ENCODE assay signal across 18 mouse cellular contexts in the genomic region with DNA sequence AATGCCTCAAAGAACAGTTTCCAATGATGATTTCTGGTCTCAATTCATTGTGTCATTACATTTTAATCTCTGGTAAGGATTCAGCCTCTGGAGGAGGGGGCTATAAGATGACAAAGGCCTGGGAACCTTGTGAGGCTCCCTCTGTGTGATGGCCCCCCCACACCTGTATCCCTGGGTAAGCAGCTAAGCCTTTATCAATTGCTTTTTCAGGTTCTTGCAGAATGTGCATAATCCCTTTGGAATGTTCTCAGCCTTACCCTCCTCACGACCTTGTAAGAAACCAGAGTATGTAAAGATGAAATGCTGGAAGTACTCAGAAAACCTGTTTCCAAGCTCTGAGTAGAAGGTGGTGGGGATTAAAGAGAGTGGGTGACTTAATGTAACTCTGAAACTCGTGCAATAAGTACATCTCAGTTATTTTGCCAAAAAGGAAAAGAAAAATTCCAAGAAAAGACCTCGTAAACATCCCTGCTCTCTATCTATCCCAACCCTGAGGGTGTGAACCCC.
DNase-seq lines count a peak whose midpoint lies in the region; ATAC-seq lines count a peak whose summit lies in the region.
"Had no signal": no experiment of that assay in that cellular context is flagged by ENCODE, and none has a peak within 500 bp of the region (broad histone marks: within the 10 kb centered on the region; RNA-seq: fewer than 3 reads in every experiment).

No protein-coding gene starts in this region.

- no peak for ATAC-seq in limb, embryonic 12.5 days (ENCODE audit: insufficient number of reproducible peaks, insufficient read depth, low FRiP score, low TSS enrichment, low read depth)
- ATAC-seq in limb, embryonic 13.5 days (ENCODE audit: low FRiP score, low read depth) = peak; percentile 64; the same call in 1 of the 2 replicates
- no peak for ATAC-seq in stomach, embryonic 16.5 days (ENCODE audit: insufficient read depth, low FRiP score)
- ATAC-seq: forebrain, embryonic 15.5 days had no signal

- no peaks in the 10 kb centered on the region for H3K36me3 ChIP-seq in limb, embryonic 12.5 days
- no peaks in the 10 kb centered on the region for H3K36me3 ChIP-seq in limb, embryonic 10.5 days
- H3K36me3 ChIP-seq in limb, embryonic 13.5 days = no peaks in the 10 kb centered on the region
- no peaks in the 10 kb centered on the region for H3K36me3 ChIP-seq in stomach, embryonic 16.5 days (ENCODE audit: control insufficient read depth, insufficient read depth, low read length)
- H3K36me3 ChIP-seq: forebrain, embryonic 15.5 days; heart, embryonic 12.5 days; hindbrain, embryonic 10.5 days had no signal

- WGBS in limb, embryonic 12.5 days = 53% methylated on average over 3 of the region's 3 CpGs
- 67% methylated on average over 3 of the region's 3 CpGs for WGBS in limb, embryonic 10.5 days
- WGBS in limb, embryonic 13.5 days = 37% methylated on average over 3 of the region's 3 CpGs
- 52% methylated on average over 3 of the region's 3 CpGs for WGBS in stomach, embryonic 16.5 days

- H3K4me3 ChIP-seq in limb, embryonic 12.5 days (replicated peaks) = no peak overlapping the region
- no peak overlapping the region for H3K4me3 ChIP-seq in limb, embryonic 10.5 days
- no peak overlapping the region for H3K4me3 ChIP-seq in limb, embryonic 13.5 days
- no peak overlapping the region for H3K4me3 ChIP-seq in stomach, embryonic 16.5 days (replicated peaks; ENCODE audit: low read length)
- H3K4me3 ChIP-seq: forebrain, embryonic 15.5 days; heart, adult 2 months; heart, embryonic 12.5 days; hindbrain, embryonic 10.5 days had no signal

- no peaks in the 10 kb centered on the region for H3K27me3 ChIP-seq in limb, embryonic 12.5 days
- H3K27me3 ChIP-seq in limb, embryonic 10.5 days (ENCODE audit: low read depth, poor library complexity, severe bottlenecking) = no peaks in the 10 kb centered on the region
- no peaks in the 10 kb centered on the region for H3K27me3 ChIP-seq in limb, embryonic 13.5 days
- no peaks in the 10 kb centered on the region for H3K27me3 ChIP-seq in stomach, embryonic 16.5 days (ENCODE audit: control insufficient read depth, insufficient read depth, low read length)
- H3K27me3 ChIP-seq: CH12.LX; forebrain, embryonic 15.5 days; heart, embryonic 12.5 days had no signal

- H3K4me2 ChIP-seq in limb, embryonic 12.5 days = no peak overlapping the region
- H3K4me2 ChIP-seq in limb, embryonic 13.5 days (replicated peaks) = no peak overlapping the region
- H3K4me2 ChIP-seq in stomach, embryonic 16.5 days (ENCODE audit: low read depth, low read length) = no peak overlapping the region
- H3K4me2 ChIP-seq: forebrain, embryonic 15.5 days; heart, embryonic 12.5 days; hindbrain, embryonic 14.5 days had no signal

- H3K9ac ChIP-seq in limb, embryonic 12.5 days (replicated peaks) = no peak overlapping the region
- no peak overlapping the region for H3K9ac ChIP-seq in limb, embryonic 13.5 days
- no peak overlapping the region for H3K9ac ChIP-seq in stomach, embryonic 16.5 days (ENCODE audit: low read length)
- H3K9ac ChIP-seq: forebrain, embryonic 15.5 days; heart, embryonic 12.5 days; hindbrain, embryonic 14.5 days had no signal

- no peak for DNase-seq in limb, embryonic 10.5 days (ENCODE audit: low spot score)
- peak; percentile 7 for DNase-seq in 3T3-L1 (ENCODE audit: low read depth, low spot score)
- no peak for DNase-seq in testis, postnatal 14 days (ENCODE audit: low spot score)
- no peak for DNase-seq in thymus, adult 18-20 months
- DNase-seq: adrenal gland, adult 8-10 months; adrenal gland, postnatal 36 days; cerebellum, adult 2 months; cerebellum, postnatal 10 days; gastrocnemius, postnatal 14 days; heart, adult 2 months had no signal

- H3K27ac ChIP-seq in limb, embryonic 12.5 days = 0 out of 2 replicates have a peak overlapping the region, but pooled peaks have one; percentile 29
- H3K27ac ChIP-seq in limb, embryonic 10.5 days = no peak overlapping the region
- H3K27ac ChIP-seq in limb, embryonic 13.5 days = no peak overlapping the region
- peak overlapping the region; percentile 72 for H3K27ac ChIP-seq in stomach, embryonic 16.5 days (ENCODE audit: low read length)
- H3K27ac ChIP-seq: forebrain, embryonic 15.5 days; heart, adult 2 months; hindbrain, embryonic 14.5 days had no signal

- no peaks in the 10 kb centered on the region for H3K9me3 ChIP-seq in limb, embryonic 12.5 days
- no peaks in the 10 kb centered on the region for H3K9me3 ChIP-seq in limb, embryonic 10.5 days (replicated peaks)
- no peaks in the 10 kb centered on the region for H3K9me3 ChIP-seq in limb, embryonic 13.5 days
- no peaks in the 10 kb centered on the region for H3K9me3 ChIP-seq in stomach, embryonic 16.5 days (replicated peaks; ENCODE audit: control insufficient read depth, low read length)
- H3K9me3 ChIP-seq: forebrain, embryonic 15.5 days; heart, embryonic 12.5 days; hindbrain, embryonic 10.5 days had no signal

- H3K4me1 ChIP-seq in limb, embryonic 12.5 days (replicated peaks) = peaks cover 34% of the 10 kb centered on the region
- peaks cover 38% of the 10 kb centered on the region for H3K4me1 ChIP-seq in limb, embryonic 10.5 days
- H3K4me1 ChIP-seq in limb, embryonic 13.5 days = peaks cover 37% of the 10 kb centered on the region
- H3K4me1 ChIP-seq in stomach, embryonic 16.5 days (ENCODE audit: control insufficient read depth, insufficient read depth, low read length) = peaks cover 5% of the 10 kb centered on the region; the same call in 1 of the 2 replicates
- H3K4me1 ChIP-seq: forebrain, embryonic 15.5 days; heart, embryonic 12.5 days had no signal

Comparison
In these comparisons a context has a peak if more than half of its experiments do, and no peak if none do; other contexts are left out.
1. H3K27ac ChIP-seq: peak in limb, embryonic 12.5 days (single experiment) and stomach, embryonic 16.5 days (single experiment); none in limb, embryonic 10.5 days (single experiment) and limb, embryonic 13.5 days (single experiment).